Mouse (Mus musculus): ENCODE measurements at regions not wholly inside any gene's neighbourhood (a gene's known extent, or its start where the extent isn't known, plus 50 kb on each side); places are given as distances from the start of the nearest gene placed in this dataset.
"Not testable (repeated sequence)": the region's sequence is repeated elsewhere in the genome, so short reads cannot be mapped to it uniquely, and the experiment has no call there.

DNA sequence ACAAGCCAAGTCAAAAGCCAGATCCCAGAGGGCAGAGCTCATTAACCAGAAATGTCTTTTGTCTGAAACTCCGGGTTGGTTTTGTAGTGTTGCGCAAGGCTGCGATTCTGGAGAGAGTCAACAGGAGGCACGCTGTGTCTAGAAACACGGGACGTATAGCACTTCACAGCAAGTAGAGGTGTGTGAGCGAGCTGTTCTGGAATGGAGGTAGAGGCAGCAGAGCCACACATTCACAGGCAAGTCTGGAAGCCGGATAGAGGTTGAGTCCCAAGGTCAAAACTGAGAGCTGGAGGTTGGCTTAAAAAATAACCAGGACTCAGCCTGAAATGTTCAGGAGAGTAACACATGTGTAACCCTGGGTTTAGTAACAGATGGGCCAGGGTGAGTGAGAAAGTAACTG lies 94.0 kb downstream of the Gm5426 start:
- no peak overlapping the region for H3K27ac ChIP-seq
- ATAC-seq (ENCODE audit: borderline replicate concordance, extremely low read depth, low FRiP score, low TSS enrichment): no peak
- H3K27me3 ChIP-seq: no peaks in the 10 kb centered on the region
- no peak overlapping the region for H3K9ac ChIP-seq
- WGBS: 72% methylated on average over 8 of the region's 8 CpGs
- no peaks in the 10 kb centered on the region for H3K9me3 ChIP-seq
- no peak overlapping the region for H3K4me2 ChIP-seq
- no peaks in the 10 kb centered on the region for H3K36me3 ChIP-seq
- H3K4me3 ChIP-seq: no peak overlapping the region
- H3K4me1 ChIP-seq: no peaks in the 10 kb centered on the region

DNA sequence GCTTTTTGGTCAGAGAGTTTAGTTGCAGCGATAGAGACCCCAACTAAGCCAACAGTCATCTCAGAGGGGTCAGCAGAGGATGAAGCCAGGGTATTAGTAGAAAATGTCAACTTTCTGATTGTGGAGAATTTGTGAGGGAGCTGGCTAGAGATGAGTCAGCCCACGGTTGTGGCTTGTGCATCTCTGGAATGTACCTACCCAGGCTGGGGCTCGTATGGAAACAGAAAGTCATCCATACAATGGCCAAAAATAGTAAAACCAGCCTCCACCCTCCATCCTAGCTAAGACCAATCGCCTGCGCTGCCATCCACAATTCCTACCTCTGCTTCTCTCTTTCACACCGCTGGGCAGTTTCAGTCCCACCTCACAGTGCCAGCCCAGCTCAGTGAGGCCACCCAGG lies 94.9 kb downstream of the Gm5426 start:
- no peak for ATAC-seq (ENCODE audit: borderline replicate concordance, extremely low read depth, low FRiP score, low TSS enrichment)
- no peaks in the 10 kb centered on the region for H3K4me1 ChIP-seq
- H3K4me2 ChIP-seq: no peak overlapping the region

DNA sequence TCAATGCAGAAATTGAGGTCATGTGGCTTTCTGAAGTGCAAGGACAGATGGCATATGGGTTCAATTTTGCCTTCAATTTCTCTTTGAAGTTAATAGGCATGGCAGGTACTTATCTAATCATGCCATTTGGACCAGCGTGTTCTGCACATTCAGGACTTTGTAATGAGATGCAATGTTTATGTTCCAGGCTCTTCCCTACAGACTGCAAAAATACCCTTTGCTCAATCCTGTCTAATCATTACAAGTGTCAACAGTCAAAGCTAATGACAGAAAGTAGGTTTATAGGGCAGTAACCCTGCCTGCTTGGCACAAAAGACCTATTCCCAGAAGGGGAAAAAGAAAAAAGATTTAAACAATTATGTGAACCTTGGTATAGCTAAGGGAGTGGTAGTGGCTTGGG lies 96.5 kb downstream of the Gm5426 start:
- Histone ChIP-seq H3K4me1 (no peaks in the 10 kb centered on the region), H3K27ac (no peak overlapping the region), H3K4me2 (no peak overlapping the region), H3K27me3 (no peaks in the 10 kb centered on the region), H3K9ac (no peak overlapping the region), H3K4me3 (no peak overlapping the region), H3K36me3 (no peaks in the 10 kb centered on the region), H3K9me3 (no peaks in the 10 kb centered on the region)
- WGBS: 29% methylated on average over 1 of the region's 1 CpGs
- ATAC-seq (ENCODE audit: borderline replicate concordance, extremely low read depth, low FRiP score, low TSS enrichment): no peak

More for the DNA sequence above, 94.9 kb downstream of the Gm5426 start:
- H3K9me3 ChIP-seq: no peaks in the 10 kb centered on the region
- no peak overlapping the region for H3K9ac ChIP-seq
- 77% methylated on average over 6 of the region's 6 CpGs for WGBS
- H3K27ac ChIP-seq: no peak overlapping the region
- H3K27me3 ChIP-seq: no peaks in the 10 kb centered on the region
- H3K4me3 ChIP-seq: no peak overlapping the region
- no peaks in the 10 kb centered on the region for H3K36me3 ChIP-seq

DNA sequence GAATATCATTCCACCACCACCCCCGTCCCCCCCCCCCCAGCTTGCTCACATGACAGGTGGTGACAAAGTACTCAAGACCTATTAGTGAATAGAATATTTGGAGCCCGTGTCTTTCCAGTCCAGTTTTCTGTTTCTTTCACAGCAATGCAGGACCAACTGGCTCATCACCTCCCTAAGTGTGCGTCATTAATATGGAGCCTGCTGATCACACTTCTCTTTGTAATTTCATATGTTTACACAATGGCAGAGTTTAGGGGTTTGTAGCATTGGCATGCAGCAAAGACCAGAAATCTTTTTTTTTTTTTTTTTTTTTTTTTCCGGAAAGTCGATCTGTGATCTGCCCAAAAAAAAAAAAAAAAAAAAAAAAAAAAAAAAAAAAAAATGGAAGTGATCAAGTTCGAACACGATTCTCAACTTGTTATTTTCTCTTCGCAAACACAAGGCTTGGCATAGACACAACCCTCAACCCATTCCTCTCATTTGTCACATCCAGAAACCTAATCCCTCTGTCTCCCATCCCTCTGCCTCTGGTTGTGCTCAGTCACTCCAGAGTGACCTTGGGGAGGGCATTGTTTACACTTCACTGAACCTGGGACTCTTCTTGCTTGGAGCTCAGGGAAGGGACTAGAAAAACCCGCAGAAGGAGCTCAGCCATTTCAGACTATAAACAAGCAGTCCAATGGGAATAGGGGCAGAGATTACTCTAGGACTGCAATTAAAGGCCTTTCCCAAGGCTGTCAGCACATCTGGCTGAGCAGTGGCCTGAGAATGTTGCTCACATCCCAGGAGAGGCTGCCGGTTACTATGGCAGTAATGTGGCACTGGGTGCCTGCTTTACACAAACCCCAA lies 98.4 kb downstream of the Gm5426 start:
- ATAC-seq (ENCODE audit: borderline replicate concordance, extremely low read depth, low FRiP score, low TSS enrichment): no peak
- H3K27ac ChIP-seq: no peak overlapping the region

DNA sequence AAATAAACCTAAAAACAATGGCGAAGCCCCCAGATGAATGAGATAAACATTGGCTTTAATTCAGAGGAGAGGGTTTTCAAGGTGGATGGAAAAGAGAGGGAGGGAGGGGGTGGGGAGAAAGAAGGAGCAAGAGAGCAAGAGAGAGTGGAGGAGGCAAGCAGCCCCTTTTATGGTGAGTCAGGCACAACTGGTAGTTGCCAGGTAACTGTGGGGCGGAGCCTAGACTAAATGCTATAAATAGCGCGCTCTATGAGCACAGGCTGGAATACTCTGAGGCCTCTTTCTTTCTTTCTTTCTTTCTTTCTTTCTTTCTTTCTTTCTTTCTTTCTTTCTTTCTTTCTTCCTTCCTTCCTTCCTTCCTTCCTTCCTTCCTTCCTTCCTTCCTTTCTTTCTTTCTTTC lies 99.6 kb downstream of the Gm5426 start:
- H3K27ac ChIP-seq; H3K36me3 ChIP-seq; ATAC-seq (ENCODE audit: borderline replicate concordance, extremely low read depth, low FRiP score, low TSS enrichment); H3K27me3 ChIP-seq; H3K9me3 ChIP-seq; H3K4me2 ChIP-seq; H3K4me1 ChIP-seq; H3K4me3 ChIP-seq; H3K9ac ChIP-seq: not testable (repeated sequence)
- 77% methylated on average over 4 of the region's 4 CpGs for WGBS

More for the DNA sequence above, 98.4 kb downstream of the Gm5426 start:
- Histone ChIP-seq H3K4me2 (no peak overlapping the region), H3K9ac (no peak overlapping the region), H3K36me3 (no peaks in the 10 kb centered on the region), H3K27me3 (no peaks in the 10 kb centered on the region), H3K4me1 (no peaks in the 10 kb centered on the region), H3K4me3 (no peak overlapping the region), H3K9me3 (no peaks in the 10 kb centered on the region)
- 42% methylated on average over 9 of the region's 10 CpGs for WGBS

DNA sequence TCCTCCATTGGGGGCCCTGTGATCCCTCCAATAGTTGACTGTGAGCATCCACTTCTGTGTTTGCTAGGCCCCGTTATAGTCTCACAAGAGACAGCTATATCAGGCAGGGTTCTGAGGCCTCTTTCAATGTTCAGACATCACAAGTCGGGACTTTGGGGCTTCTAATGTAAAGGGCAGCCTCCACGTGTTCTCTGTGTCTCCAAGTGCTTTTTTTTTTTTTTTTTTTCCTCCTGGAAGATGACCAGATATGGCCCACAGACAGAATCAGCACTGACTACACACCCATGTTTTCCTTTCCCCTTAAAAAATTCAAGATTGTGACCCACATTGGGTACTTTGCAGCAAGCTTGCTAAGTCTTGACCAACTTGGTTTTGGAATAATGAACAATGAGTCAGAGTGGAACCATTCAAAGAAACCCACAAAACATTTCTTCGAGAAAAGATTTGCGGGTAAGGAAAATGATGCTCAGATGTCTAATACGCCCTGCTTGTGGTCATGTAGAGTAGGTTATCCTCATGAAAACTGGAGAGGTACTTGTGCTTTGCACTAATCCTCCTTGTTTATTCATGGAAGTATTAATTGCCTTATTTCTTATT lies 100.5 kb downstream of the Gm5426 start:
- Histone ChIP-seq H3K4me1 (no peaks in the 10 kb centered on the region), H3K4me2 (no peak overlapping the region), H3K9ac (no peak overlapping the region), H3K4me3 (no peak overlapping the region), H3K27me3 (no peaks in the 10 kb centered on the region), H3K36me3 (no peaks in the 10 kb centered on the region), H3K27ac (no peak overlapping the region), H3K9me3 (no peaks in the 10 kb centered on the region)
- WGBS: 92% methylated on average over 6 of the region's 6 CpGs
- no peak for ATAC-seq (ENCODE audit: borderline replicate concordance, extremely low read depth, low FRiP score, low TSS enrichment)

DNA sequence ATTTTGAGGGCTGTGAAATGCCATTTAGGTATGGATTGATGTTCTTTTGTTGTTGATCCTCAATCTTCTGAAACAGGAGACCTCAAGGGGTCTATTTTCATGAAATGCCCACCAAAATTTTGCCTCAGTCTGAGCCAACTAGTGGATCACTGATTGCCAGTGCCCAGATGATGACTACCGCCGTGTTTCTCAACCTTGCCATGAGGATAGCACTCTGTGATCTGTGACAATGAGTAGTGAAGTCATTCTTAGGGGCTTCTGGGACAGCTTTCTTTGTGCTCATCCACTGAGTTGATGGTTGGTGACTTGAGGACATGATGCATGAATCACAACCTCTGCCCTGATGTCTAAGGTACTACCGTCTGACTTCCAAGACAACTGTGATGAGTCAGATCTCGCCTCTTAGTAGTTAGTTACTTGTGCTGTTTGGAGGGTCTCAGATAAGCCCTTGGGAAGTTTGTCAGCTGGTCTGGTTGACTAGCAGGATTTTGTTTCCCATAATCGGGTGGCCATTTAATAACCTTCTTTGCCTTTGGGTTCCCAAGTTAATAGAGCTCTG lies 101.2 kb downstream of the Gm5426 start:
- Histone ChIP-seq H3K9ac (no peak overlapping the region), H3K9me3 (no peaks in the 10 kb centered on the region), H3K4me2 (no peak overlapping the region), H3K4me1 (no peaks in the 10 kb centered on the region), H3K4me3 (no peak overlapping the region), H3K27me3 (no peaks in the 10 kb centered on the region), H3K36me3 (no peaks in the 10 kb centered on the region), H3K27ac (no peak overlapping the region)
- WGBS: 92% methylated on average over 5 of the region's 5 CpGs
- ATAC-seq (ENCODE audit: borderline replicate concordance, extremely low read depth, low FRiP score, low TSS enrichment): no peak

DNA sequence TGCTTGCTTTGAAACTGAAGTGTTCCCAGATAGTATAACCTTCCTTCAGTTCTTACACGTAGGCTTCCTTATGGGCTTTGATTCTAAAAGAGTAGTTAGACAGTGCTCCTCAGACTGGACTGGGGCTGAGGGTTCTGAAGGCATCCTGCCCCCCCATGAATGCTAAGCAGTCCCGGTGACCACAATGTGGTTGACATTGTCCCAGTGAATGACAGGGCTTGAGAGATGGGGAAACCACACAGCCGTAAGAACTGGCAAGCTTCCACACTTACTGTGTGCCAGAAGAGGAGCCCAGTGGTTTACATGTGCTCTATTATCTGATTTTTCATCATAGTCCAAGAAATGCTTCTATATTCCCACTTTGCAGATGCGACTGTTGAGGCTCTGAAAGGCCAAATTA lies 101.8 kb downstream of the Gm5426 start:
- Histone ChIP-seq H3K36me3 (no peaks in the 10 kb centered on the region), H3K4me2 (no peak overlapping the region), H3K9me3 (no peaks in the 10 kb centered on the region), H3K4me3 (no peak overlapping the region), H3K27ac (no peak overlapping the region), H3K4me1 (no peaks in the 10 kb centered on the region), H3K27me3 (no peaks in the 10 kb centered on the region), H3K9ac (no peak overlapping the region)
- no peak for ATAC-seq (ENCODE audit: borderline replicate concordance, extremely low read depth, low FRiP score, low TSS enrichment)
- 61% methylated on average over 4 of the region's 4 CpGs for WGBS

DNA sequence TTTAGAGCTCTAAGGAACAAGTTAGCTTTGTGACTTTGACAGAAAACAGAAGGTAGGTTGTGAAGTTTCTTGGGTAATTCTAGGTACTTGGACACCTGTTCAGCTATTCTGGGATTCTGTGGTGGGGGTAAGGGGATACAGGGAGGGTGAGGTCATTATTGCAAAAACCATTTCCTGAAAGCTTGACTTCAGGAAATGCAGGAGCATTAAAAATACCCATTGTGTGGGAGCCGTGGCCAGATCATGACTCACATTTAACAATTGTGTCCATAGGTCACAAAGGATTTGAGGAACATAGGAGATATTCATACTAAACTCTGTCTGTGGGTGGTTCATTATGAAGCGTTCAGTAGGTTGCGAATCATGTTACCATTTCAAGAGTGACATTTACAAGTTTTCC lies 102.4 kb downstream of the Gm5426 start:
- Histone ChIP-seq H3K4me1 (no peaks in the 10 kb centered on the region), H3K4me2 (no peak overlapping the region), H3K9ac (no peak overlapping the region), H3K9me3 (no peaks in the 10 kb centered on the region), H3K36me3 (no peaks in the 10 kb centered on the region), H3K27me3 (no peaks in the 10 kb centered on the region), H3K4me3 (no peak overlapping the region), H3K27ac (no peak overlapping the region)
- ATAC-seq (ENCODE audit: borderline replicate concordance, extremely low read depth, low FRiP score, low TSS enrichment): no peak
- 83% methylated on average over 3 of the region's 3 CpGs for WGBS

DNA sequence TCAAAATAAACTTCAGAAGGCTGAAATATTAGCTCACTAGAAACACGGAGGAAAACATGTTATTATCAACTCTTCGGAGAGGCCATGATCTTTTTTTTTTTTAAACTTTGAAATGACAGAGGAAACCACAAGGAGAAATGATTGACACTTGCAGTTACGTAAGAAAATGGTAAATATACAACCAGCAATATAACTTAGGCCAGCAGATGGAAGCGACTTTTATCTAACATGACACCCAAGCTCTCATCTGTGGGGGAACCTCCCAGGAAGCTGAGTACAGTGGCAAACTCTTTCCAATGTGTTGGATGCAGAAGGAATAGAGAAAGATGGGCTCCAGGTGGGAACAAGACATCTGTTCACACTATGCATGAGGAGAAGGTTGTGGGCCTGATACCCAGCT lies 104.2 kb downstream of the Gm5426 start:
- H3K4me3 ChIP-seq: no peak overlapping the region
- no peaks in the 10 kb centered on the region for H3K9me3 ChIP-seq
- H3K27me3 ChIP-seq: no peaks in the 10 kb centered on the region
- no peak for ATAC-seq (ENCODE audit: borderline replicate concordance, extremely low read depth, low FRiP score, low TSS enrichment)
- no peaks in the 10 kb centered on the region for H3K4me1 ChIP-seq
- no peaks in the 10 kb centered on the region for H3K36me3 ChIP-seq
- H3K27ac ChIP-seq: no peak overlapping the region
- 86% methylated on average over 4 of the region's 4 CpGs for WGBS
- H3K9ac ChIP-seq: no peak overlapping the region
- no peak overlapping the region for H3K4me2 ChIP-seq

DNA sequence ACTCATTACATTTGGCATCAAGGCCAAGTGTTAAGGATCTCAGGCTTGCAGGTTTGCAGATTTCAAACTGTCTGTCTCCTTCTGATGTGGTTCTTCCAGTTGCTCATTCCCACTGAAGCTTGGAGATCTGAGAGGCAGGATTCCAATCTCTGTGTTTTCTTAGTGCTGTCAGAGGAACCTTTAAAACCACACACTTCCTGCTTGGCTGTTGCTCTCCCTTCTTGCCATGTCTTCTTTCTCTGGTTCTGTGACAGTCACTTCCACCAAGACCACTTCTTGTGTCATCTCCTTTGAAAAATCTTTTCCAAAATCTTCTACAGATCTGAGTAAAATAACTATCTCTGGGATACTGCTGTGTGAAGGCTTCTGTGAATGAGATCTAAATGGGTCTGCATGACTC lies 117.3 kb downstream of the Gm5426 start:
- Histone ChIP-seq H3K9ac (no peak overlapping the region), H3K9me3 (no peaks in the 10 kb centered on the region), H3K4me1 (no peaks in the 10 kb centered on the region), H3K27me3 (no peaks in the 10 kb centered on the region), H3K4me3 (no peak overlapping the region), H3K36me3 (no peaks in the 10 kb centered on the region), H3K4me2 (no peak overlapping the region), H3K27ac (no peak overlapping the region)
- ATAC-seq (ENCODE audit: borderline replicate concordance, extremely low read depth, low FRiP score, low TSS enrichment): no peak

DNA sequence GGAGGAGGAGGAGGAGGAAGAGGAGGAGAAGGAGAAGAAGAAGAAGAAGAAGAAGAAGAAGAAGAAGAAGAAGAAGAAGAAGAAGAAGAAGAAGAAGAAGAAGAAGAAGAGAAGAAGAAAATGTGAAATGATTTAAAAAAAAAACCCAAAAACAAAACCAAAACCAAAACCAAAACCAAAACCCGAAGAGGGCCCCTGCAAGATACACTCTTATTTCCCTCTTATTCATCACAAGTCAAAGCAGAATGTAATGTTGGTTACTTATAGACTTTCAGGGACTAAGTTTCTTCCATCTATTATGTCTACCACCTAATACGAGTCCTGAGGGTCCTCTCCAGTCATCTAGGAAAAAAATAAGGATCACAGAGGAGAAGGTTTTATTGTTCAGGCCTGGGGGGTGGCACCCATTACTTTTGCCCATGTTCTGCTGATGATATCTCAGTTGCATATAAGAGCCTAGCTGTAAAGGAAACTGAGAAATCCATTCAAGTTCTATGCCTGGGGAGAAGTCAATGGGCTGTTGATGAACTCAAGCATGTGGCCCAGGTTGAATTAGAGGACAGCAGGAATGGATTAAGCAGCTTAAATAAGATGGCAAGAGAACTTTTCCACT lies 118.0 kb downstream of the Gm5426 start:
- Histone ChIP-seq H3K9me3 (no peaks in the 10 kb centered on the region), H3K4me2 (no peak overlapping the region), H3K4me3 (no peak overlapping the region), H3K4me1 (no peaks in the 10 kb centered on the region), H3K27me3 (no peaks in the 10 kb centered on the region), H3K36me3 (no peaks in the 10 kb centered on the region), H3K9ac (no peak overlapping the region), H3K27ac (no peak overlapping the region)
- 81% methylated on average over 2 of the region's 2 CpGs for WGBS
- ATAC-seq (ENCODE audit: borderline replicate concordance, extremely low read depth, low FRiP score, low TSS enrichment): no peak

All from lung, embryonic 15.5 days (tissue).